Mouse (Mus musculus): ENCODE results near the gene Nlrc4. TPM values are rescaled to one million over a fixed set of nuclear protein-coding genes. Genes with fewer than 3 reads are reported as not detected.

Gene Nlrc4
- total RNA-seq (2023) = 1 to 10 TPM in 1 of 2 experiments, under 1 TPM in 1; 0.73 to 1.2 TPM

DNA sequence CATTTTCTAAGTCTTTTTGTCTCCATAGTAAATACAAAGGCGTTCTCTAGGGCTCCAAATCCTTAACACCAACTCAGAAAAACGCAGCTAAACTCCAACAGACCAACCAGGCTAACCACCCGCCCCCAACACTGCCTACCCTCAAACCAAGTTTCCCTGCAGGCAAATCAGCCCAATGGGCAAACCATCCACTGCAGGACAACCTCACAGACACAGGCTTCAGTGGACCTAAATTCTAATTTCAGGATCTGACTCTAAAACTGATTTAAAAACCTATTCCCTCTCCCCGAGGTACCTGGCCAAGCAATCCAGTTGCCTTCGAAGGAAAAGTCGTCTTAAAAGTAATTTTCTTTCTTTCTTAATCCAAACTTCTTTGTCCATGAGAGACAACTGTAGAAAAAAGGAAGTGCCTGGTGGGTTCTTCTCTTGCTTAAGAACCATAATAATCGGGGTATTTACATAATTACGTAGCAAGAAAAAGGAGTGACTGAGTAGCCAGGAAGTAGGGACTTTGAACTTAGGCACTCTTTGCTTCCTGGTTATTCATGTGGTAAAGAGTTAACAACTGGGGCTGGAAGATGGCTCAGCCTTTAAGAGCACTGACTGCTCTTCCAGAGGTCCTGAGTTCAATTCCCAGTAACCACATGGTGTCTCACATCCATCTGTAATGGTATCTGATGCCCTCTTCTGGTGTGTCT, at the start of gene Nlrc4:
TSS of gene Nlrc4 (minus strand) at position 432 of the 698 bp plus-strand sequence.

DNA sequence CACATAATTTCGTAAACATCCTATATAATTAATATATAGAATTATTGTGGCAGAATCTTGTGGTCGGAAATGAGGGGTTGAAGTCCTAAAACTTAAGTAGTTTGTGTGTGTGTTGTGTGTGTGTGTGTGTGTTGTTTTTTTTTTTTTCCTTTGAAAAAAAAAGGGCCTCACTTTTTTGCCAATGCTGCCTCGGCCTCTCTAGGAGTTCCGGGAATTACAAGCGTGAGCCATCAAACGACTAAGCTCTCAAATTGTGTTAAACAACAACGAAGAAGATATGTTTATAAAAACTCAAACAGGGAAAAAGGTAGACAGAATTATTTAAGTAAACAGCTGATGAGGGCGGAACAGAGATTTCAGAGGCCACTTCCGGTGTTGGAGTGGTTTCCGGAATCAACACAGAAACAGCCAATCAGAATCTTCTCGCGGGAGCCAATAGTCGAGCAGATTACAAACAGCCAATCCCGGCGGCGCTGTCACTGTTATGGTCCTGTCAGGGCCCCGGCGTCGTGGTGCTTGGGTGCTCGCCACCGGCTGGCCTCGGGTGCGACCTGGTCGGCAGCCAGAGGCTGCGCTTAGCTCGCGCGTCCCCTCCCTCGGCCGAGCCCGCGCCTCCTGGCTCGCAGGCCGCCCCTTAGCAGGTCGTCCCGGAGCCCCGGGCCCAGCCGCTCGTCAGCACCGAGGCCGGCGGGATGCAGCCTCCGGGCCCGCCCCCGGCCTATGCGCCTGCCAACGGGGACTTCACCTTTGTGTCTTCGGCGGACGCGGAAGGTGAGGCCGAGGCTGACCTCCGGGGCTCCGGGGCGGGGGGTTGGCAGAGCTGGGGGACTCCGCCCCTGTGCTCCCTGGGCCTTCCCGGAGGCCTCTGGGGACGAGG, 30.3 kb upstream of the Nlrc4 start, which contains the start of gene Yipf4:
TSS of gene Yipf4 (plus strand) at position 470 of the 877 bp plus-strand sequence.

DNA sequence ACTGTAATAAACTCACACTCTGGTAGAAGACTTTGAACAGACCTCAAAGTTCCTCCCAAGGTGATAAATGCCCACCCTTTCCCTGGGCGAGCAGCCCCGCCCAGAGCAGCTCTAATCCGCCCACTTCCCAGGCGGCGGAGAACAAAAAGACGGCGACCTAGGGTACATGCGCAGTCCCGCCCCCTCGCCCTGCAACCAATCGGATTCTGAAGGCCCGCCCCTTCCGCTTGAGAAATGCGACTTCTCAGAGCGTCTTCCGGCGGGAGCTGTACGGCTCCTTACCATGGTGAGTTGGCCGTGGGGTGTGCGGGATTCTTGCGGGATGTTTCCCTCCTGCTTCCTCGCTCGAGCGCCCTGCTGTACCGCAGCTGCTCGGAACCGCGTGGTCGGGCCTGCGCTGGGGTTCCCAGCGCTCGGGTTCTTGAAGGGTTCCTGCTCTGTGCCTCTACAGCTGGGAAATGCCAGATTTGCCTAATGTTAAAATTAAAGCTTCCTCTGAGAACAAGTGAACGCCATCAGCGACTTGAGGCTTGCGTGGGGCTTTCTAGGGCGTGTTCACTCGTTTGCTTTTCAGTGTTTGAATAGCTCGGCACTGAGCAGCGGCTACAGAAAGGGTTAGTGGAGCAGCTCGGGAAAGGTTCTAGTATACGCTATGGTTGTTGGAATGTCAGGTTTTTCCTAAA, 63.4 kb downstream of the Nlrc4 start, which contains the start of gene Slc30a6:
TSS of gene Slc30a6 (plus strand) at position 226 of the 683 bp plus-strand sequence.

Other genes with a start within 250 kb of the Nlrc4 start
- gene Memo1, start 163.6 kb downstream of the Nlrc4 start, total RNA-seq (2023) = 10 to 100 TPM; 49.3 to 53.3 TPM
- gene Dpy30, start 135.2 kb downstream of the Nlrc4 start, total RNA-seq (2023) = 10 to 100 TPM; 54.2 to 64.1 TPM
- gene Spast, start 120.2 kb downstream of the Nlrc4 start, total RNA-seq (2023) = 10 to 100 TPM; 27.5 to 33.5 TPM
- gene Slc30a6, start 63.5 kb downstream of the Nlrc4 start, total RNA-seq (2023) = 10 to 100 TPM; 17.8 to 21.2 TPM
- 10 to 100 TPM; 59.9 to 71.3 TPM for gene Yipf4, start 30.4 kb upstream of the Nlrc4 start, total RNA-seq (2023)
- gene Birc6, start 69.2 kb upstream of the Nlrc4 start, total RNA-seq (2023) = 100 to 1,000 TPM; 289 to 308 TPM

All from T-cell, adult 66 days (primary cell).